Mouse (Mus musculus): ENCODE measurements at regions not wholly inside any gene's neighbourhood (a gene's known extent, or its start where the extent isn't known, plus 50 kb on each side); places are given as distances from the start of the nearest gene placed in this dataset.

DNA sequence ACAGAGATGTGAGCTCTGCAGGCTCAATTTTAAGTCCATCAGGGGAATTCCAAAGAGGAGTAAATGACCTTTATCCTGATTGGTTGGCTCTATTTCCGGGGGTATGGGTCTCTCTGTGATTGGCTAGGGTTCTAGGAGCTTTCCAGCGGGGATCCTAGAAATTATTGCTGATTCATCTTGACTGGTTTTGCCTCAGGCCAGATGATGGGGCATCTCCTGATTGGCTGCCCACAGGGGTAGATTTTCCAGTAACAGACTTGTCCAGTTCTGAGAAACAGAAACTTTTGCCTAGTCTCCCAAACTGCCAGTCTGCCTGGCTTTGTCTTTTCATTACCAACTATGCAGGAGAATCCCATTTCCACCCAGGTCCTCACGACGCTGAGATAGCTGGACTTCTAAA lies 301.3 kb downstream of the Ins1 start:
- peak; percentile 2 for DNase-seq (ENCODE audit: low read depth)

DNA sequence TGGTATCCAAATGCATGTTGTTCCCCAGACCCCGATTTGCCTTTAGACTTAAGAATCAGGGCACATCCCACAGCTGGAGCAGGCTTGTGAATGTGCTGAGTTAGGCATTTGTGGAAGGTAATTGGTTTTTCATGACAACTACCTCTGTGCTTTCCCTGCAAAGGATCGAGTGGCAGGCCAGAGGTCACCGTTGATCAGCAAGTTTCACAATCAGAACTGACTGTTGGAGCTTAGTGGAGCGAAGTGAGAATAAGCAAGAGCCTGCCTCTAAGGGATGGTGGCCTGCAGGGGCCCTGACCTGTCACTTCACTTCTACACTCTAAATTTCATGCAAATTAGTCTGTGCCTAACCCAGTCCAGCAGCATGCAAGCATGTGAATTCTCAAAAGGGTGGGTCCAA lies 270.7 kb downstream of the Ins1 start:
- DNase-seq (ENCODE audit: low read depth) = no peak

DNA sequence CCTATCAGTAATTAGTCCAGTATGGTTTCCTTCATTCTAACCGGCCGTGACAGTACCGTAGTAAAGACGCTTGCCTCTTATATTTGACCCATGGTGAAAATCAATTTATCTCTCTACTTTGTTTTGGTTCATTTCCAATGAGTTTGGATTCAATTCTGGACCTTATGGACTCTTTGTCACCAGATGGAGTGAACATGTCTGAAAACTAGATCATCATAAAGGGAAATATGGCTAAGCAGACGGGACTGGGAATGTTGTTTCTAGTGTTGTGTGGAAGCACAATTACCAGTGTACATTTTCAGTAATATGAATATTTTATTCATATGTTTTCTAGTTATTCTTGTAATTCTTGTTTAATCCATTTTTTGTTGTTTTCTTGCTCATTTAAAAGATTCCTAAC lies 261.4 kb downstream of the Ins1 start:
- DNase-seq (ENCODE audit: low read depth) = no peak

DNA sequence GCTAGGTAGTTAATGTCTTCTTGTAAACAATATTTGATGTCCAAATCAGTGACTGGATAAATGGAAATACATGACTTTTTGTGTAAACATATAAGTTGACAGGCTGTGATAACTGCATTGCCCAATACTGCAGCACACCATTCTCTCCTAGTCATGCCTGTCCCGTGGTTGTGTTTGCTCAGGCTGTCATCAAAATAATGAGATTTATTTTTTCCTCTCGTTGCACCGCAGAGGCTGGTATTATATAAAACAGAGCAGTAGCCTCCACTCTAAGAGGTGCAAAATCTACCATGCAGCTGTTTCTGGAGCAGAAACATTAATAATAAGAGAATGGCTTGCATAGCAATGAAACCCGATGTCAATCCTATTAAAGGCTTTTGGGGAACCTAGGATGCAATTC lies 239.2 kb downstream of the Ins1 start:
- no peak for DNase-seq (ENCODE audit: low read depth)

All from fibroblast of lung, adult 2 months (primary cell).